Mouse (Mus musculus): ENCODE measurements at regions not wholly inside any gene's neighbourhood (a gene's known extent, or its start where the extent isn't known, plus 50 kb on each side); places are given as distances from the start of the nearest gene placed in this dataset.

DNA sequence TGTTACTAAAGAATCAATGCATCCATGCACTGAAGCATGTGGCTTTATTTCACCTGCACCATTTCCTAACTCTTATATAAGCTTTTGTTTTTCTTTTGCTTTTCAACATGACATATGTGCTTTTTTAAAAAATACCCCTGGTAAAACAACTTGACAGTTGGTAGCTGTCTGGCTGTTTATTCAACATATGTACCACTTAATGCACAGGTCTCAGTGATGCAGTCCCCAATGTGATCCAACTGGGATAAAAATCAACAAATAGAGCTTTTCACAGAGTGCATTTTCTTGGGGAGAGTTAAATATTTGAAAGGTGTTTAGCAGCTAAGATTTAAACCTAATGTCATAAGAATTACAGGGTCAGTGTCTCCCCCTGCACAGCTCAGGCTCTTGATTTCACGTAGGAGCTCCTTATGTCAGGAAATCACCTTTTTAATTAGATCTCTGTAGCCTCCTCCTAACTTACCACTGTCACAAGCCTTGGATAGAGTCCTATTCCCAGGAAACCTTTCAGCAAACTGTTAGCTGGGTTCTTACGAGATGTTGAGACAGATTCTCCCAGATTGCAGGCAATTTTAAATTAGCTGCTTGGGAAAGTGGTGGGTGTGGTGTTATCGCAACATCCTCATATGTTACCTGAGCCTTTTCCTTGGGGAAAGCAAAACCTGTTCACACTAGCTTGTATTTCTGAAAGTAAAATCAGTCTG, 464.6 kb upstream of the Arrdc3 start:
- no peak for DNase-seq (ENCODE audit: low spot score in 2 of 2)

DNA sequence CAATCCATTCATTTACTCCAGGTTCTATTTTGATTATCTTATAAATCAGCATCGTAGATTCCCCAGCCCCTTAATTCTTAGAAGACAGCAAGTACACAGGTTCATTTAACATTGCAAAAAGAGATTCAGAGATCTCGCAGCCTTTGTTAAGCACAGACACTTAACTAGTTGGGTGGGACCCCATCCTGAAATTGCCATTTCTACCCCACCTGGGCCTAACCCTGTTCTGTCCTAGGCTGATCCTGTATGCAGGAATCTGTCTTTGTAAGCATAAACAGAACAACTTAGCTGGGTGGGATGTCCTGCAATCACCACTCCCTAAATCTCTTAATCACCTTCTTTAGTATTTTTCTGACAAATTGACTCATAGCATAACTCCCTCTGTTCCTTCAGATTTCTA, 462.8 kb upstream of the Arrdc3 start:
- DNase-seq (ENCODE audit: low spot score in 2 of 2) = no peak
